Comparison of ENCODE assay signal across 8 mouse cellular contexts in genomic region chr10:80259861-80260641, GRCm38 (mm10). TPM values are rescaled to one million over a fixed set of nuclear protein-coding genes. Genes with fewer than 3 reads are reported as not detected.
A peak's percentile ranks its signal among the peaks of the same experiment; 100 is the strongest.
DNase-seq lines count a peak whose midpoint lies in the region; ATAC-seq and TF ChIP-seq lines count a peak whose summit lies in the region.

No protein-coding gene starts in this region.

- H3K4me1 ChIP-seq in kidney, adult 2 months (ENCODE audit: control insufficient read depth, insufficient read depth, low read length) = peaks cover 11% of the 10 kb centered on the region; the same call in 1 of the 2 replicates
- peaks cover 25% of the 10 kb centered on the region for H3K4me1 ChIP-seq in limb, embryonic 12.5 days (replicated peaks)

- H3K4me2 ChIP-seq in limb, embryonic 12.5 days = peak overlapping the region; percentile 94

- H3K4me3 ChIP-seq in kidney, adult 2 months (ENCODE audit: insufficient read depth, low read depth, low read length) = peak overlapping the region; percentile 56
- peak overlapping the region; percentile 52 for H3K4me3 ChIP-seq in limb, embryonic 12.5 days (replicated peaks)

- H3K9ac ChIP-seq in limb, embryonic 12.5 days (replicated peaks) = peak overlapping the region; percentile 65

- H3K9me3 ChIP-seq in limb, embryonic 12.5 days = no peaks in the 10 kb centered on the region

- no peaks in the 10 kb centered on the region for H3K27me3 ChIP-seq in kidney, adult 2 months (replicated peaks; ENCODE audit: control insufficient read depth, insufficient read depth, low read length)
- H3K27me3 ChIP-seq in limb, embryonic 12.5 days = no peaks in the 10 kb centered on the region

- intact Hi-C loops in gastrocnemius, postnatal 36 days (cut with DNase I) = no loop called here

- no peak for TF ChIP-seq POLR2A in kidney, adult 2 months (IDR thresholded peaks at IDR 0.05; ENCODE audit: low read depth, low read length)

- peak overlapping the region; percentile 55 for H3K27ac ChIP-seq in kidney, adult 2 months (ENCODE audit: insufficient read depth, low read depth, low read length)
- peak overlapping the region; percentile 96 for H3K27ac ChIP-seq in limb, embryonic 12.5 days

- ATAC-seq in limb, embryonic 12.5 days (ENCODE audit: insufficient number of reproducible peaks, insufficient read depth, low FRiP score, low TSS enrichment, low read depth) = no peak
- ATAC-seq in monocyte, adult 5-6 weeks (replicated peaks; ENCODE audit: insufficient number of reproducible peaks, low FRiP score, low TSS enrichment, poor library complexity, severe bottlenecking) = no peak

- H3K36me3 ChIP-seq in kidney, adult 2 months (ENCODE audit: control insufficient read depth, insufficient read depth, low read length) = no peaks in the 10 kb centered on the region
- peaks cover 41% of the 10 kb centered on the region for H3K36me3 ChIP-seq in limb, embryonic 12.5 days

- TF ChIP-seq CTCF in kidney, adult 2 months (conservative IDR thresholded peaks at IDR 0.05; ENCODE audit: insufficient read depth, insufficient read length, low read depth, low read length) = no peak

- 9% methylated on average over 19 of the region's 19 CpGs for WGBS in kidney, adult 2 months
- WGBS in limb, embryonic 12.5 days = 7% methylated on average over 19 of the region's 19 CpGs

- peak; percentile 76 for DNase-seq in layer of hippocampus, adult 11-12 months (ENCODE audit: low spot score)
- DNase-seq in layer of hippocampus, adult 9-10 months (ENCODE audit: low spot score) = no peak
- DNase-seq in embryo, embryonic 11 days = peak; percentile 74
- peak; percentile 45 to 55 for DNase-seq in gastrocnemius, postnatal 36 days
- peak; percentile 88 for DNase-seq in kidney, adult 2 months
- DNase-seq in naive thymus-derived CD4-positive, alpha-beta T cell, adult 2 months (ENCODE audit: low read depth) = peak; percentile 25

RNA-seq across cellular contexts. Expression of gene Gamt, which starts 0.8 kb away (rescaled TPM):
- 10 to 100 TPM; 35.1 to 59.8 TPM for total RNA-seq in gastrocnemius, postnatal 36 days (2021)
- 66.7 and 68.4 TPM in 2 replicates for polyA plus RNA-seq in kidney, adult 2 months (2012; rRNA removed)
- 30.7 and 31.9 TPM in 2 replicates for polyA plus RNA-seq in limb, embryonic 12.5 days (2016; fragmentation: Nextera tagmentation; extraction: Ambion mirVana)
- 3.8 to 4.7 TPM in 2 of 3 replicates, not detected in the other for total RNA-seq in monocyte, adult 5-6 weeks (2017)

RNA-seq across cellular contexts. Expression of gene Dazap1, which starts 1.2 kb away (rescaled TPM):
- total RNA-seq in gastrocnemius, postnatal 36 days (2021) = 10 to 100 TPM; 30.0 to 40.4 TPM
- polyA plus RNA-seq in kidney, adult 2 months (2012; rRNA removed) = 45.6 and 49.1 TPM in 2 replicates
- polyA plus RNA-seq in limb, embryonic 12.5 days (2016; fragmentation: Nextera tagmentation; extraction: Ambion mirVana) = 69.1 and 71.0 TPM in 2 replicates
- total RNA-seq in monocyte, adult 5-6 weeks (2017) = 85.1 to 132 TPM (median 92.5 TPM) in 3 replicates

RNA-seq across cellular contexts. Expression of gene Ndufs7, which starts 11.1 kb away (rescaled TPM):
- total RNA-seq in gastrocnemius, postnatal 36 days (2021) = 100 to 1,000 TPM; 516 to 553 TPM
- polyA plus RNA-seq in kidney, adult 2 months (2012; rRNA removed) = 1,001 and 1,041 TPM in 2 replicates
- 258 and 278 TPM in 2 replicates for polyA plus RNA-seq in limb, embryonic 12.5 days (2016; fragmentation: Nextera tagmentation; extraction: Ambion mirVana)
- total RNA-seq in monocyte, adult 5-6 weeks (2017) = 60.9 to 74.8 TPM (median 61.4 TPM) in 3 replicates

RNA-seq across cellular contexts. Expression of gene Rps15, which starts 32.2 kb away (rescaled TPM):
- 100 to 1,000 TPM; 529 to 644 TPM for total RNA-seq in gastrocnemius, postnatal 36 days (2021)
- 1,371 and 1,777 TPM in 2 replicates for polyA plus RNA-seq in kidney, adult 2 months (2012; rRNA removed)
- polyA plus RNA-seq in limb, embryonic 12.5 days (2016; fragmentation: Nextera tagmentation; extraction: Ambion mirVana) = 926 and 930 TPM in 2 replicates
- total RNA-seq in monocyte, adult 5-6 weeks (2017) = 1,267 to 1,604 TPM (median 1,393 TPM) in 3 replicates

RNA-seq across cellular contexts. Expression of gene Mum1, which starts 33.8 kb away (rescaled TPM):
- 10 to 100 TPM; 12.3 to 14.3 TPM for total RNA-seq in gastrocnemius, postnatal 36 days (2021)
- 25.6 and 30.4 TPM in 2 replicates for polyA plus RNA-seq in kidney, adult 2 months (2012; rRNA removed)
- polyA plus RNA-seq in limb, embryonic 12.5 days (2016; fragmentation: Nextera tagmentation; extraction: Ambion mirVana) = 103 and 112 TPM in 2 replicates
- 43.7 to 46.7 TPM (median 46.2 TPM) in 3 replicates for total RNA-seq in monocyte, adult 5-6 weeks (2017)
